Mouse (Mus musculus): Measurements from ENCODE around the gene Rasl10a.

DNA sequence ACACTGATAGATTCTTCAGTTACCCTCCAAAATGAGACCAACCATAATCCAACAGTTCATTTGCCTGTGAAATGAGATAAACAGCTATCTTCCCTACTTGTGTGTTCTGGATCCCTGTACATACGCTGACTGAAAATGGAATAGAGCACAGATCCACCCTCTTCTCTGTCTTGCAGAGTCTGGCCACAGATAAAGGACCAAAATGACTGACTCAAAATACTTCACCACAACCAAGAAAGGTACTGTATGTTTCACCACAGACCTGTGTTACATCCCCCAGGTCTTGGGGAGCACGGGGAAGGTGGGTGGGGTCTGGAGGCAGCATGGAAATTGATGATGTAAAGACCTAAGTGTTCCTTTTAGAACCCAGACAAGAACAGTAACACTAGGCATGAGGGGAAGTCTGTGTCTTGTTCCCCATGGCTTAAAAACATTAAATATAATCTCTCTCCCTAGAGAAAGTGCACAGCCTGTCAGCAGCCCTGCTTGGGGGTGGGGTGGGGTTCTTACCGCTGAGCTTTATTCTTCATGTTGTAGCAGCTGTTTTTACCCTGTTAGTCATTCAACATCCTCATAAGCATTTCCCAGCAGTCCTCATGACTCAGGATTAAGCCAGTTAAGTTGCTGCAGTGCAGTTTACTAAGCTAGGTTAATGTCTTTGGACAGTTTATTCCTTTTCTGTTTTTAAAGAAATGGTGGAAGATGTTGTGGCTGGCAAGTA is 48.4 kb upstream of the Rasl10a start:
- TF ChIP-seq CTCF (IDR thresholded peaks at IDR 0.05; ENCODE audit: low read depth) = no peak
- no peak for TF ChIP-seq EP300 (optimal IDR thresholded peaks at IDR 0.05)
